Mouse (Mus musculus) stomach, postnatal 0 days (tissue): Measurements from ENCODE around the gene Dgat2. TPM values are rescaled to one million over a fixed set of nuclear protein-coding genes. Genes with fewer than 3 reads are reported as not detected.

ENCODE experiments used
- ATAC-seq: fragments of 200-750 bp; cut with Nextera tagmentation; 2 replicates; pipeline ENCODE4 v1.8.0; 2017; ENCODE audit not compliant: low FRiP score, low TSS enrichment
- DNase-seq: peaks from one replicate; pipeline ENCODE4 v3.0.0-alpha.2; 2016; ENCODE audit warnings: low spot score
- H3K27ac ChIP-seq: fragments of 300-500 bp; sonication (generic); replicated peaks from 2 replicates; pipeline ENCODE4 v1.5.1; 2014; ENCODE audit warnings: mild to moderate bottlenecking, control low read depth
- H3K27me3 ChIP-seq: fragments of 300-500 bp; sonication (generic); 2 replicates; pipeline ENCODE4 v1.6.1; 2014; ENCODE audit warnings: low read length; ENCODE audit not compliant: control insufficient read depth, insufficient read depth
- H3K36me3 ChIP-seq: fragments of 300-500 bp; sonication (generic); 2 replicates; pipeline ENCODE4 v1.6.1; 2014; ENCODE audit warnings: low read length, mixed read lengths; ENCODE audit not compliant: control insufficient read depth, insufficient read depth
- H3K4me1 ChIP-seq: fragments of 300-500 bp; sonication (generic); replicated peaks from 2 replicates; pipeline ENCODE4 v1.6.1; 2014; ENCODE audit warnings: antibody characterized with exemption; ENCODE audit not compliant: control insufficient read depth, insufficient read depth
- H3K4me2 ChIP-seq: fragments of 300-500 bp; sonication (generic); replicated peaks from 2 replicates; pipeline ENCODE4 v1.6.1; 2014; ENCODE audit warnings: low read depth, mild to moderate bottlenecking, control low read depth, moderate library complexity
- H3K4me3 ChIP-seq: fragments of 300-500 bp; sonication (generic); 2 replicates; pipeline ENCODE4 v1.5.1; 2014; ENCODE audit warnings: low read depth, low read length, control low read depth
- H3K9ac ChIP-seq: fragments of 300-500 bp; sonication (generic); 2 replicates; pipeline ENCODE4 v1.6.1; 2014; ENCODE audit warnings: mild to moderate bottlenecking, low read length, control low read depth, mixed read lengths
- H3K9me3 ChIP-seq: fragments of 300-500 bp; sonication (generic); 2 replicates; pipeline ENCODE4 v1.6.1; 2016; ENCODE audit warnings: low read length; ENCODE audit not compliant: control insufficient read depth
- CTCF ChIP-seq: IDR thresholded peaks from 2 replicates; pipeline ENCODE4 v1.5.1; 2016; ENCODE audit warnings: antibody characterized with exemption, low read depth, mild to moderate bottlenecking, moderate library complexity
- EP300 ChIP-seq: optimal IDR thresholded peaks from 2 replicates; pipeline ENCODE3; 2016; ENCODE audit warnings: antibody characterized with exemption
- WGBS: fragments of 180-500 bp; shearing (Covaris S2); extraction: QIAGEN DNeasy Blood & Tissue Kit; methylation state at CpG from one replicate; pipeline ENCODE4 v1.1.7; 2014; 5-methylcytosine and 5-hydroxymethylcytosine counted together
- polyA plus RNA-seq: library from polyadenylated mRNA; unstranded; fragments of >200 nt; fragmentation: Nextera tagmentation; extraction: Ambion mirVana; gene quantifications from 2 replicates; pipeline ENCODE4 v1.2.1, GENCODE M21; 2015

Dgat2 gene
- polyA plus RNA-seq, 1 experiment from 2014 or later: 320 TPM

DNA sequence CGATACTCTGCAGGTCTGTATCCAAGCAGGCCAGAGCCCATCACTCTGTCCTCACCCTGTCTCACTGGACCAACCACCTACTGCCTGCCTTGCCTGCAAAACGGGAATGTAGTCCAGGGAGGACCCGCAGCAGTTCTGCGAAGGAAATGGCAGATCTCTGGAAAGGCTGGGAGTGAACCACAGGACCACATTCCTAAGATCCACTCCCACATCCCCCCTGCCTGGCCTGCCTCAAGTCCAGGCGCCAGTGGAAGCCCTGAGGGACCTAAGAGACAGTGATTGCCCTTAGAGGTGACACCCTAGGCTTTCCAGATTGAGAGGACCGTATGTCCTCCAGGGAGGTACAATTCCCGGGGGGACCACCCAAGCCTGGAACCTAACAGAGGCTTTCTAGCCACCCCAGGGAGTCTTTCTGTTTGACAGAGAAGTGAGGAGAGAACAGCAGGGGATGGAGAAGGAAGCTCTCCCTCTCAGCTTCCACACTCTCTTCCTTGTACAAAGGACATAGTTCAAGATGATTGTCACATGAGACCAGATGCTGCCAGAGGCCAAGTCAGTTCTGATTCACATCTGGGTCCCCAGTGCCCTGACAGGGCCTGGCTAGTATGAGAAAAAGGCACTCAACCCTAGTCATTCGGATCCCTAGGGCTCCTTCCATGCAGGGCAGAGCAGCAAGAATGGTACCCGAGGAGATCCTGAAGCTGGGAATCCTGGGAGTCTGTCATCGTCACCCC is 10.6 kb downstream of the Dgat2 start:
- no peak for DNase-seq
- 73% methylated on average over 10 of the region's 10 CpGs for WGBS
- no peak for ATAC-seq

DNA sequence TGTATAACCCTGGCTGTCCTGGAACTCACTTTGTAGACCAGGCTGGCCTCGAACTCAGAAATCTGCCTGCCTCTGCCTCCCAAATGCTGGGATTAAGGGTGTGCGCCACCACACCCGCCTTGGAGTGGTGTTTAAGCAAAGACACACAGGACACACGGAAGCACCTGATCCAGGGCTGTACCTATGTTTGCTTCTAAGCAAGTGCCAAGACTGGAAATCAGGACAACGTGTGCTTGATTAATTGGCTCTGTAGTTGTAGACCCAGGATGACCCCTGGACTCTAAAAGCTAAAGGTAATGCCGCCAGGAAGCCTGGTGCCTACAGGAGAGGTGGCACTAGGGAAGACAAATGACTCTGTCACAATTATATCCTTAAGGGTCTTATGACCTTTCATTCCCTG is 12.0 kb downstream of the Dgat2 start:
- Histone ChIP-seq H3K36me3 (no peaks in the 10 kb centered on the region), H3K9ac (no peak overlapping the region), H3K4me1 (no peaks in the 10 kb centered on the region; the same call in 1 of the 2 replicates), H3K4me3 (no peak overlapping the region), H3K27ac (no peak overlapping the region), H3K27me3 (no peaks in the 10 kb centered on the region), H3K4me2 (no peak overlapping the region), H3K9me3 (no peaks in the 10 kb centered on the region)
- DNase-seq (no peak), ATAC-seq (no peak)
- TF ChIP-seq CTCF: no peak
- TF ChIP-seq EP300: no peak
- WGBS: 81% methylated on average over 6 of the region's 6 CpGs

More for the DNA sequence above, 10.6 kb downstream of the Dgat2 start:
- no peaks in the 10 kb centered on the region for H3K27me3 ChIP-seq
- TF ChIP-seq CTCF (no peak), EP300 (no peak)
- no peak overlapping the region for H3K4me2 ChIP-seq
- H3K9ac ChIP-seq: no peak overlapping the region
- no peak overlapping the region; the same call in 1 of the 2 replicates for H3K27ac ChIP-seq
- H3K36me3 ChIP-seq: no peaks in the 10 kb centered on the region; the same call in 1 of the 2 replicates
- no peaks in the 10 kb centered on the region; the same call in 1 of the 2 replicates for H3K4me1 ChIP-seq
- no peaks in the 10 kb centered on the region for H3K9me3 ChIP-seq
- H3K4me3 ChIP-seq: no peak overlapping the region

DNA sequence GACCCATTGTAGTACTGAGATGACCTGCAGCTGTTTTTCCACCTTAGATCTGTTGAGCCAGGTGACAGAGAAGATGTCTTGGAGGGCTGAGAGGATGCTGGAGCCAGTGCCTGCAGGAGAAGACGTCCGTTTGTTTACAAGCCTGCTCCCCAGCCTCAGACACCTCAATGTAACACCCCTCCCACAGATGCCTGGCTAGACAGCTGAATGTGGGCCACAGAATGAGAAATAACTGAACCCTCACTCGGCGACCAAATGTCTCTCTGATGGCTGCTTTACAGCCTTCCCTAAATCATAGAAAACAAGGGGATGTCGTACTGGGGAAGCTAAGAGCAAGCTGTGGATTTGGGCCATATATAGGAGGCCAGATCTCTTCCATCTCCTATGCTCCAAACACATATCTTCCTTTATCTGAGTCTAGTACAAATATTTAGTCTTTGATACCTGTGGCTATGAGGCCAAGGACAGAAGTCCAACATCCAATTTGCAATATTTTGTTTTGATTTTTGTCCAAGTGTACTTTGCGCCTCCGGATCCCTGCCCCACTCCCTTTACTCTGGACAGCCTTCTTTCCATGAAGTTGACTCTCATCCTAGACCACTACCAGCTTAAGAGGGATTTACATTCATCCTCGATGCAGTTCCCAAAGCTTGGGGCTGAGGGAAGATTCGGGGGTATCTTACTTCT is 12.7 kb downstream of the Dgat2 start:
- no peaks in the 10 kb centered on the region; the same call in 1 of the 2 replicates for H3K4me1 ChIP-seq
- no peak for TF ChIP-seq EP300
- TF ChIP-seq CTCF: no peak
- H3K36me3 ChIP-seq: no peaks in the 10 kb centered on the region
- WGBS: 70% methylated on average over 9 of the region's 9 CpGs
- H3K4me2 ChIP-seq: no peak overlapping the region
- ATAC-seq (no peak), DNase-seq (no peak)
- no peak overlapping the region for H3K27ac ChIP-seq
- H3K4me3 ChIP-seq: no peak overlapping the region
- no peaks in the 10 kb centered on the region for H3K27me3 ChIP-seq
- H3K9ac ChIP-seq: no peak overlapping the region
- H3K9me3 ChIP-seq: no peaks in the 10 kb centered on the region

DNA sequence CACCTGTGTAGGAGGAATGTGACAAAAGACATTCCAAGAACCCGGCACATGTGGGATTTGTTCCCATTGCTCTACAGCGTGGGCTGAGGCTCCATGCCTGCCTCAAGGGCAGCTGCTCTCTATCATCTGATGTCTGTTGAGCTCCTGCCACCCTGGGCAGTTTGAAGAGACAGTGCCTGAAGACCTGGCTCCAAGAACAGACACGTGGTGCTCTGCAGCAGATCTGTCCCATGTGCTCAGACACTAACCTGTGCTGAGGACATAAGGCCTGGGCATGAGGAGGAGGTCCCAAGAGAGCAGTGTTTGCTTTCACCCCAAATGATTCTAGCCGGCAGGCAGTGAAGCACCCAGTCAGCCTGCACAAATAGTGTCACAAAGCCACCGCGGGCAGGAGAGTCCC is 13.8 kb downstream of the Dgat2 start:
- Histone ChIP-seq H3K27me3 (no peaks in the 10 kb centered on the region), H3K36me3 (no peaks in the 10 kb centered on the region), H3K4me1 (no peaks in the 10 kb centered on the region; the same call in 1 of the 2 replicates), H3K9me3 (no peaks in the 10 kb centered on the region), H3K27ac (peak overlapping the region; percentile 81), H3K9ac (no peak overlapping the region), H3K4me2 (no peak overlapping the region), H3K4me3 (no peak overlapping the region)
- TF ChIP-seq EP300 (no peak), CTCF (no peak)
- WGBS: 69% methylated on average over 6 of the region's 6 CpGs
- DNase-seq (no peak), ATAC-seq (no peak)

DNA sequence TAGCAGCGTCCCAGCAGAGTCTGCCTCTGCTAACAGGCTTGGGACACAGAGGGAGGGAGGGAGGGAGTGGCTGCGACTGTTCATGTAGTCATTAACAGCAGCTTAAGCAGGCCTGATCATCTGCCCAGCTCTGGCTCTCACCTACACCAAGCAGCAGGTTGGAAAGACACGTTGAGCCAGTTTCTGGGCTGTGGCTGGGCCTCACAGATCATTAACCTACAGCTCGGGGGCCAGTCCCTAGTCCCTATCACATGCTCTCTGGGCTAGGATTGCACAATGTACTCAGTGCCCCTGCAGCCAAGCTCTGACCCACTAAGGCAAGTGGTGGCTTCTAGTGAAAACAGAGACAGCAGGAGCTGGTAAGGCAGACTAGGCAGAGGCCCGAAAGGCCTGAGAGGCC is 14.6 kb downstream of the Dgat2 start:
- Histone ChIP-seq H3K4me1 (no peaks in the 10 kb centered on the region; the same call in 1 of the 2 replicates), H3K9ac (no peak overlapping the region), H3K4me2 (no peak overlapping the region), H3K36me3 (no peaks in the 10 kb centered on the region), H3K27me3 (no peaks in the 10 kb centered on the region), H3K9me3 (no peaks in the 10 kb centered on the region), H3K27ac (peak overlapping the region; percentile 81), H3K4me3 (no peak overlapping the region)
- TF ChIP-seq EP300 (no peak), CTCF (no peak)
- DNase-seq (peak; percentile 83), ATAC-seq (peak; percentile 81)
- WGBS: 45% methylated on average over 5 of the region's 5 CpGs

DNA sequence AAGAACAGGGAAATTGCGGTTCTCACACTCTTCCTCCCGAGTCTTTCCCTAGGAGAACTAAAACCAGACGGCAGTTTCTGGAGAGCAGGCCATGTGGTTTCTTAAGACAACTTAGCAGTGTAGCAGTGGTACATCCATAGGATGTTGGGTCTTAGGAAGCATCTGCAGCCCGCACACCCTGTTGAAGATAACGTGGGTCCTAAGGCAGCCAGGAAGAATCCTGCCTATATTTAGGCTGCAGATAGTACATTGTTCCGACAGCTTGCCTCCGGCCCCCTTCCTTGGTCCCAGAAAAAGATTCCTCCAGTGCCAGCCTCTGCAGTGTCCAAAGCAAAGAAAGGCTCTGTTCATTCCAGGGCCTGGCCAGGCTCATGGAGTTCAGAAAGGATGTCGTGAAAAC is 16.4 kb downstream of the Dgat2 start:
- WGBS: 82% methylated on average over 8 of the region's 8 CpGs
- no peaks in the 10 kb centered on the region for H3K27me3 ChIP-seq
- DNase-seq (no peak), ATAC-seq (no peak)
- H3K4me1 ChIP-seq: no peaks in the 10 kb centered on the region; the same call in 1 of the 2 replicates
- no peak overlapping the region for H3K4me3 ChIP-seq
- no peak overlapping the region for H3K4me2 ChIP-seq
- no peaks in the 10 kb centered on the region for H3K36me3 ChIP-seq
- no peaks in the 10 kb centered on the region for H3K9me3 ChIP-seq
- H3K27ac ChIP-seq: no peak overlapping the region; the same call in 1 of the 2 replicates
- no peak overlapping the region for H3K9ac ChIP-seq
- TF ChIP-seq EP300: no peak
- no peak for TF ChIP-seq CTCF
